Mouse (Mus musculus) left cerebral cortex, postnatal 36 days (tissue): ENCODE results near the gene 4931409K22Rik. TPM values are rescaled to one million over a fixed set of nuclear protein-coding genes. Genes with fewer than 3 reads are reported as not detected.

Experiments used
- DNase-seq, 2 experiments: peaks; one replicate each; pipeline ENCODE4 v3.0.0; 2021 to 2022; ENCODE audit warnings: low spot score in 2 of 2, mixed read lengths in 1 of 2
- intact Hi-C: fragments of 180-260 bp; cut with DNase I; formaldehyde crosslinking; loops from one replicate; pipeline ENCODE4 v1.15.1; 2025
- total RNA-seq, 2 experiments: library from RNA; stranded (reverse); gene quantifications; 2 replicates each; pipeline ENCODE4 v1.2.3; 2021

4931409K22Rik gene
- total RNA-seq, 2 experiments from 2014 or later = 0.23 TPM; not detected in 1

- intact Hi-C loops = no loop called here
- no peak for DNase-seq
Measured at GRCm38 (mm10) chr5:24551317-24551688, 5.3 kb downstream of the 4931409K22Rik start.

- peak; percentile 63 to 70 for DNase-seq
- intact Hi-C loops = no loop called here
Measured at GRCm38 (mm10) chr5:24550598-24551316, 5.9 kb downstream of the 4931409K22Rik start.

DNA sequence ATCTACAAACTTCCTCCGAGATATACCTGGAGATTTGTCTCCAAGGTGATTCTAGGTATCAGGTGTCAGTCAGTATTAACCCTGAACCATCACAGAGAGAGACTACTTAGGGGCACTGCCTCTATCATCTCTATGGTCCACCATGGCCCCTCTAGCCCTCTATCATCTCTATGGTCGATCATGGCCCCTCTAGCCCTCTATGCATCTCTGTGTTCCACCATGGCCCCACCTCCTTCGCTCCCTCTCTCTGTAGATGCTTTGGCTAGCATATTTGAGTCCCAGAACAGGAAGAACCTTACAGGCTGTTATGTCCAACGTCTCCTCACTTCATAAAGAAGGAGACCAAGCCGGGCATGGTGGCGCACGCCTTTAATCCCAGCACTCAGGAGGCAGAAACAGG lies 14.0 kb downstream of the 4931409K22Rik start:
- intact Hi-C loops = no loop called here
- no peak for DNase-seq

DNA sequence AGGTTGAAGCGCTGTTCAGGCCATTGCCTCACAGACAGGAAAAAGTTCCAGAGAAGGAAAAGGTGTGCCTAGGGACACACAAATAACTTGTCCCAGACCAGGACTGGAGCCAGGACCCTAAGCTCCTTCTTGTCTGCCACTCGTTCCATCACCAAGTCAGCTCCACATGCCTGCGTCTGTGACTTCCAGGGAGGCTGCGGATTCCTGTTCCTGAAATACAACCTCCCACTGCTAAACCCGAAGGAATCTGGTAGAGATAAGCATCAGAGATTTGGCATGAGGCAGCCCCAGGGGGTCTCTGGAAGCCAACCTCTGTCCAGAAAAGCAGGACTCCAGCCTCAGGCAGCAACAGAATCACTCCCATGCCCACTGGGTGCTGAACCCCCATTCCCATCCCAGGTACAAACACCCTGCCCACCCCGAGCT lies 15.5 kb downstream of the 4931409K22Rik start:
- intact Hi-C loops = no loop called here
- DNase-seq = no peak

DNA sequence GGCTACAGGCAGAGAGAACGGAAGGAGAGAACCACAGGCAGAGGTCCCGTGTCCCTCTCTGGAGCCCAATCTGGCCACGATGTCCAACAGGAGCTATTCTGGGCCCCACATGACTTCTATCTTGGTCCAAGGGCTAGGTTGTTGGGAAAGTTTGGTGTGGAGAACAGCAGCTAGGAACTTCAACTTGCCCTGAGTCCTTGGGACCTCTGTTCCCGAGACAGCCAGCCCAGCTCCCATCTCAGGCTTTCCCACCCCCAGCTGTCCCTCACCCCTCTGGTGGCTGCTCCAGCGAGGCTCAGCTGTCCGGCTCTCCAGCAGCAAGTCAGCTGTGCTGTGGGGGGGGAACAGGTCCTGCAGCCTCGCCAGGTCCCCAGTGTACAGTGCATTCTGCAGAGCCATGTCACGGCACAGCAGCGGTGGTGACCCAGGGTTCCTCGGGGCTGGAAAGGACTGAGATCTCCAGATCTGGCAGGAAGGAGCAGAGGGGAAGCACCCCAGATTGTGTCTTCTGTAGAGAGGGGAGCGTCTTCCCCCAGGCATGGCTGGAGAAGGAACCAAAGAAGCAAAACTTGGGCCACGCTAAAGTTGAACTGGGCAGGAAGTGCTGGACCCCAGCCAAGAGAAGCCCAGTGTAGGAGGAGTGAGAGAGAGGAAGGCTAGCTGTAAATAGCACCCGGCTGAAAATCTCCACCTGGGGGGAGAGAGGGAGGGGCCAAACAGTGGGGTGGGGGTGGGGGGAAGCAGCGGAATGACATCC lies 16.0 kb downstream of the 4931409K22Rik start, which contains the start of gene Asb10:
TSS of gene Asb10 (minus strand) at position 592 of the 757 bp plus-strand sequence.
- peak; percentile 34 to 37 for DNase-seq
- intact Hi-C loops = no loop called here

DNA sequence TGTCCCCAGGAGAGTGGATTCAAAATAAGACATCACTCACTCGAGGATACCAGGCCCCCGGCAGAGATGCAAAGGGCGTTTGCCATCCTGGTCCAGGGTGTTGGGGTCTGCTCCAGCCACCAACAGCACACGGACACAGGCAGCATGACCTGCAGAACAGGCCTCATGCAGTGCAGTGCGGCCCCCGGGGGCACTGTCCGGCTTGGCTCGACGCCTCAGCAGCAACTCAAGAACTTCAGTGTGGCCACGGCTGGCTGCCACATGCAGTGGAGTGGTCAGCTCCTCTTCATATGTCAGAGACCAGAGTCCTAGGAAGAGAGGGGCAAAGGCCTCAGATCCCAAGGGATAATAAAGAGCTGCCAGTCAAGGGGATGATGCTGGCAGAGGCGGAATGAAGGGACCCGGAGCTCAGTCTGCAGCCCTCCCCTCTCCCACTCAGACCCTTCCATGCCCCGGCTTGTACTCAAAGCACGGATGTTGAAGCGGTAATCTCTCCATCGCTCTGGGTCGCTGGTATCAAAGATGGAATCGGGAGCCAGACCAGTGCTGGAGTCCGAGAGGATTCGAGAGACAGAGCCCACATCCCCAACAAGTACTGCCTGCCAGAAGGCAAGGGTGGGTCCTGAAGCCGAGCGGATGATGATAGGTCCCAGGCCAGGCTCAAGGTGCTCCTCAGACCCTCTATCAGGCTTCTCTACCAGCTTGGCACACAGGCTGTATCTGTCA lies 16.9 kb downstream of the 4931409K22Rik start:
- DNase-seq = no peak
- intact Hi-C loops = no loop called here

DNA sequence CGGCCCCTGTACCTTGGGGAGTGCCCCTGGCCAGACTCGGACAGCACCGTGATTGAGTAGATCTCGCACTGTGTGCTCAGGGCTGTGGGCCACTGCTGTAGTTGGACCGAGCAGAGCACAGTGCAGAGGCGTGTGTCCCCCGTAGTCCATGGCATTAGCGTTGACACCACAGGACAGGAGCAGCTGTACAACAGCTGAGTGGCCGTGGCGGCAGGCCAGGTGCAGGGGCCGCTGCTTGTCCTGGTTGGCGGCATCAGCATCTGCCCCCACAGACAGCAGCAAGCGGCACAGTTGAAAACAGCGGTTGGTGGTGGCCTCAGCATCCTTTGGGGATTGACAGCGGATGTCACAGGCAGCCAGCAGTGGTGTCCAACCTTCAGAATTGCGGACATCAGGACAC lies 19.0 kb downstream of the 4931409K22Rik start:
- intact Hi-C loops = no loop called here
- DNase-seq = no peak

GRCm38 (mm10) chr5:24536511-24536910 lies 20.1 kb downstream of the 4931409K22Rik start:
- DNase-seq = no peak
- intact Hi-C loops = no loop called here

GRCm38 (mm10) chr5:24535731-24536130 lies 20.9 kb downstream of the 4931409K22Rik start:
- intact Hi-C loops = no loop called here
- no peak for DNase-seq

GRCm38 (mm10) chr5:24534292-24534691 lies 22.3 kb downstream of the 4931409K22Rik start:
- no peak for DNase-seq
- intact Hi-C loops = no loop called here

- intact Hi-C loops = no loop called here
- no peak for DNase-seq
Measured at GRCm38 (mm10) chr5:24533391-24533790, 23.2 kb downstream of the 4931409K22Rik start.

DNA sequence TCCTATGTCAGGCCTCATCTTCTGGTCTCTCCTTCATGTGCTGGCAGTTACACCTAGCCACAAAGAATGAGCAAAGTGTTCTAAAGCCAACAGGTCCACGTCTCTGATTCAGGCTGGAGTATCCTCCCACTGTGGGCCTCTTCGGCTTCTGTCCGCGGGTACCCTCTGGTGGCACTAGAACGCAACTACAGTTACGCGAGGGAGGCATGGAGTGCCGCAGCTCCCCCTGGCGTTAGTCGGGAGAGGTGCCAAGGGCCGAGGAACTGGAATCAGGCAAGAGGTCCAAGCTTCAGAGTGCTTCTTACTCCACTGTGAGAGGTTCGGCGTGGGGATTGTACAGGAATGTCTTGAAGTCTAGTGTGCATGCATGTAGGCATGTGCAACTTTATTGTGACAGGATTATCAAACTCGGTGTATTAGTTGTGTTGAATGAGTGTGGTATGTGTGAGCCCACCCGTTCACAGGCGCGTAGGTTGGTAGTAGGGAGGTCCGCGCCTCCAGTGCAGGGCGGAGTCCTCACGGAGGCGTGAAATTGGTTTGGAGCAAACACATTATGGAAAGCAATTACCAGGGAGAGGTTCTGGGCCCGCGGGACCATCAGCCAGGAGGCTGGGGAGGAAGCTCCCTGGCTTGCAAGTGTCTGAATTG lies 26.4 kb downstream of the 4931409K22Rik start:
- peak; percentile 88 to 92 for DNase-seq
- intact Hi-C loops = loop anchor here (2.0 kb wide), 1 partner anchor 45 kb away; no protein-coding TSS in a partner anchor

DNA sequence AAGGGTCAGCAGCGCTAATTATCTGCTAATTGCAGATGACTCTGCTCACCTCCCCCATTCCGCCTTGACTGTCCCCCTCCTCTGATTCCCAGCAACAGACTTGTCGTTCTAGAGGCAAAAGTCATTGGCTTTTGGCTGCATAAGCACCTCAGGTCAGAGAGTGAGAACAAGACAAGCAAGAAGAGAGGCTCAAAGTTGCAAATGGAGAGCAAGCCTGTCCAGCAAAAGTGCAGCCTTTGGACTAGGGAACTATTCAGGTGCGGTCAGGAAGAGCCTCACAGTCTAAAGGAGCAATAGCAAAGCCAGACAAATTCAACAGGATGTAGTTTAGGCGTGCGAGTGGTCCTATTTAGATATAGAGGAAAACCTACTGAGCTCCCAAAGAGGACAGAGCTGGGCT lies 28.8 kb downstream of the 4931409K22Rik start:
- DNase-seq = no peak
- intact Hi-C loops = no loop called here

DNA sequence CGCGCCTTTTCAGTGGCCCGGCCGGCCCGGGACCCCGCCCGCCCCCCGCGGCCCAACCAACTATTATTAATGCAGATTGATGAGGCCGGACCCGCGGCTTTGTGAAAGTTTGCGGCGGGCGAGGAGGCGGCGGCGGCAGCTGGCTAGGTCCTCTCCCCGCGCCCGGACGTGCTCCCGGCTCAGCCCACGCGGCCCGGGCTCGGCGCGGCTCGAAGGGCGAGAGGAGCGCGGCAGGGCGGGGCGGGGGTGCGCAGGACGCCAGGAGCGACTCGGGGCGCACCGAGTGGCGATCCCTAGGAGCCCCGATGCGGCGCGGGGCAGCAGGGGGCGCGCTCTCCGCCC lies 29.7 kb downstream of the 4931409K22Rik start, which contains the start of gene Gbx1:
TSS of gene Gbx1 (minus strand) at position 314 of the 342 bp plus-strand sequence.
- intact Hi-C loops = no loop called here

GRCm38 (mm10) chr5:24526190-24526888 lies 30.3 kb downstream of the 4931409K22Rik start:
- intact Hi-C loops = no loop called here
- DNase-seq = no peak

More for the DNA sequence above, 29.7 kb downstream of the 4931409K22Rik start, which contains the start of gene Gbx1:
- DNase-seq = no peak

DNA sequence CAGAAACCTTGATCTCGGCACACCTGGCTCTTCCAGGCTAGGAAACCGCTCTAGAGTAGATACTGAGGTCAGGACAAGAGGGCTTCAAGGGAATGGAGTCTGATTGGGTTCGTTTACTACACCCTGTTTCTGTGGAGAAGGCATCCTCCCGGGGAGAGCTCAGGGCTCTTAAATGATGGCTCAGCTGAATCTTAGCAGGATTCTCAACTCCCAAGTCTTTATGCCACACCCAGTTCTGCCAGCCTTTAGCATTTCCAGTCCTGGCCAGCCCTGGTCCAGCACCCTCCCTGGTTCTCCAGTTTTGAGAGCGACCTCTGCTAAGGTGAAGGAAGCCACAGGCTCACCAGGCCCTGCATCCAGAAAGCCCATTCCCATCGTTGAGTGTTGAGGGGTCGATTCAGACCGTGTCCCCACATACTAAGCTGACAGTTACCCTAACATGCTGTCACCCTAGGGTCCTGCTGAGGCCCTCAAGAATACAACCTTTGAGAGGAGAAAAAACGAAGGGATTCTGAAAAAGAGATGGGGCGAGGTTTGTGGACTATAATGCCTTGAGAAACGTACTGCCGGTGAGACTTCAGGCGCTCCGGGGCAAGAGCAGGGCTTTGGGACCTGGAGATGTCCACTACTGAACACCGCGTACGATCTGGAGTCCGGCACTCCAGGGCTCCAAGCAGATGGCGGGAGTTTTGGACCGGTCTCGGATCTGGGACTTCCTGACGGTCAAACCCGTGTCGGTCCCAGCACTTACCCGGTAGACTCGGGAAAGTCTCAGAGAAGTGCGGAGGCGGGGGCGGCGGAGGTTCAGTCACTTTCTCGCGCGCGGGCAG lies 31.0 kb downstream of the 4931409K22Rik start:
- DNase-seq = no peak
- intact Hi-C loops = no loop called here

GRCm38 (mm10) chr5:24524522-24524921 lies 32.1 kb downstream of the 4931409K22Rik start:
- intact Hi-C loops = no loop called here
- DNase-seq = no peak

DNA sequence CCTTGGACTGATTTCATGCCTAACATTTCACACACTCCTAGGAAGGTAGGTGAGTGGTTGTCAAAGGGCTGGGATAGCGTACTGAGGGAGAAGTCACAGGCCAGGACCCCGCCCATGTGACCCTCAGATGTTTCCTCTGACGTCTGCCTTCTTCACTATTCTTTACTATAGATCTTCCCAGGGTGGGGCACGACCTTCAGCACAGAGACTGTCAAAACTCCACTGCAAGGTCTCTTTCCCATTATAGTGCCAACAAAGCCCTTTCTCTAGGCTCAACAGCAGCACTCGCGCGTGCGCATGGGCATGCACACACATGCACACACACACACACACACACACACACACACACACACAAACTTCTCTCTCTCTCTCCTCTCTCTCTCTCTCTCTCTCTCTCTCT lies 32.8 kb downstream of the 4931409K22Rik start:
- intact Hi-C loops = no loop called here
- DNase-seq = no peak
